Mouse (Mus musculus) thymus, postnatal 25 days (tissue): Measurements from ENCODE around the gene Tpx2.

Experiments used
- DNase-seq: peaks from one replicate; pipeline ENCODE4 v3.0.0; 2022

Gene Tpx2

DNA sequence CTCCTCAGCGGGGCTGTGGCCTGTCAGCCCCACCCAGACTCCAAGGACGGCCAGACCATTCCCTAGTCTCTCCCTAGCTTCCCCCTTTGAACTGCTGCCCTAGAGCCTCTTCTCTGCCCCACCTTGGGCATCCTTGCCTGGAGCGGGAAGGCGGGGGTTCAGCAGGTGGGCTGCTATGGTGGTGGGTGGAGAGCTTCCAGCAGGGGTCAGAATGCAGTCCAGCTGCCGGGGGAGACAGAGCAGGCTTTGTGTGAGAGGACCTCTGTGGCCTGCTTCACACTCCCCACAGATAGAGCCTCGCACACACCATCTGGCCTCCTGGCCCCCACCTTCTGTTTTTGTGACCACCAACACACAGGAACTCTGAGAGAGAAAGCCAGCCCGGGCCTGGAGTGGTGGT is 74.6 kb downstream of the Tpx2 start:
- DNase-seq = no peak

DNA sequence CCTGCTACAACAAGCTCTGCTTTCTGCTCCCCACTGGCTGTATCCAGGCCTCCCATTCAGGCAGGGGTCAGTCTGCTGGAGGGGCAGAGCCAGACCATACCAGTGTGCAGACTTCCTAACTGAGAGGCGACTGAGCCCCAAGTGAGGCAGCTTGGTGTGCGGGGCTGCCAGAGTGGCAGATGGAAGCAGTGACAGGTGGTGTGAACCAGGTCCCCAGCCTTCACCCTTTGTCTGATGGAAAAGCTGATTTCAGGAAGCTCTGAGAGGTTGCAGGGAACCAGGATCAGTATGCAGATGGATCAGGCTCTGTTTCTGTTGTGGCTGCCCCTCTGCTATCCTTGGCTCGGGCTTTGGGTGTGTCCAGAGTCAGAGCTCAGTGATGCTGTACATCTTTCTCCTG is 75.9 kb downstream of the Tpx2 start:
- no peak for DNase-seq

DNA sequence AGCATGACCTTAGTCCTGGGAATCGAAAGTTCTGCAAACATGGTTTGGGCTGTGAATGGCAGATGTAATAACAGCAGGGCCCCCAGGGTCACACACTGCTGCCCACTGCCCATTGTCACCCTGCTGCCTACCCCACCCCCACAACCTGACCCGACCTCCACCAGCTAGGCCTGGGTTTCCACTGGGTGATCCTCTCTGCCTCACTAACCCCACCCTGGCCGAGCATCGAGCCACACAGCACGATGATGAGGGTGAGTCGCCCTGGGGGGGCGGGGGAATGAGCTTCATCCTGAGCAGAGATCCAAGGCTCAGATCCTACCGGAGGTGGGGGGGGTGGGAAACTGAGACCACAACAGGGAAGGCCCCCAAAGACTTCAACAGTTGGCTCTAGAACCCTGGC is 76.4 kb downstream of the Tpx2 start:
- DNase-seq = no peak

DNA sequence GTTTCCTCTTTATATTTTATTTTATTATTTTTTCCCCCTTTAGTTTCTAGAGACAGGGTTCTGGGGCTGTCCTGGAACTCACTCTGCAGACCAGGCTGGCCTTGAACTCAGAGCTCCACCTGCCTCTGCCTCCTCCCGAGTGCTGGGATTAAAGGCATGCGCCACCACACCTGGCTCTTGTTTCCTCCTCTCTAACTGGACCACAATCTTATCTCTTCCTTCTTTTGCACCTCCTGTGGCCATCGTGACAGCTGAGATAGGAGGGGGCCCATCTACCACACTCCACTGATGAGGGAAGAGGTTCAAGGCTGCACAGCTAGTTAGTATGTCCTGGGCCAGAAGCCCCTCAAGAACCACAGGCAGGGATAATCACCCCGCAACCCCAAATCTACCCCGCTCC is 76.8 kb downstream of the Tpx2 start:
- no peak for DNase-seq

DNA sequence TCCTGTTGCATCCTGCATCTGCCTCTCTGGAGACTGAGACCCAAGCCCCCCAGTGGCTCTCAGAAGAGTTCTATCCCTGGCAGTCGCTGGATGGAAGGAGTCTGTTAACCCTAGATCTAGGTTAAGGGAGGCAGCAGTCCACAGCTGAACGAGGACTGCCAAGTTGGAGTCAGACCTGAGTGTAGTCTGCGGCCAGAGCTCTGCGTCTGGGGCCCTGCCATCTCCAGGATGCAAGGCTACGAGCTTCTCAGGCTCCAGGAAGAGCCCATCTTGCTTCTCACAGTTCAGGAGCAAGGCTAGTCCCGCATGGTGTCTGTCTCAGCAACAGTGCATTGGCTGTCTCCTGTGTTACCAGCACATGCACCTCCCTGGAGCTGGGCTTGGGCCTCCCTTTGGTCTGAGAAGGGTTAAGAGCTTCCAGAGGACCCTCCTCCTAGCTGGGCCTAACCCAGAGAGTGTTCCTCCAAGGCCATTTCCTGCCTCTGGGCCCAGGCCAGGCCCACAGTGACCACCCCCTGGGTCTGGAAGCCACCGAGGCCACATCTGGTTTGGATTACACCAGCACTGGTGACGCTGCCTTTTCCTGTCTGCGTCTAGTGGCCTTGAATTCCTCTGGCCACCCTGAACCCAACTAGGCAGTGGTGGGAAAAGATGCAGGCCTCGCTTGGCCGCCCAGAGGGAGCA is 77.6 kb downstream of the Tpx2 start:
- no peak for DNase-seq

DNA sequence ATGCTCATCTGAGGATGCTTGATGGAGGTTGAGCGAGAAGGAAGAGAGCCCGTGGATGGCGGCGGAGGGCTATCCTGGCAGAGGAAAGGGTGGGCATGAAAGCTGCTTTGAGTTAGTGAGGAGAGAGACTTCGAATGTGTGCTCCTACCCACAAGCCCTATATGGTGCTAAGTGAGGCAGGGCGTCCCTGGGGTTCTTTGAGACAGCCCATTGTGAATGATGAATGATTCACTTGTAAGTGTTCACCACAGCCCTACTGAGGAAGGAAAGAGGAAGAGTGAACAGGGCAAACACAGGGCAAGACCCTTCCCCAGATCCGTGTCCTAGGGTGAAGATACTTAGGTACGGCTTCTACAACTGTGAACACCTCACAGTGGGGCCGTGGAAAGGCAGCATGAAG is 79.1 kb downstream of the Tpx2 start:
- no peak for DNase-seq

DNA sequence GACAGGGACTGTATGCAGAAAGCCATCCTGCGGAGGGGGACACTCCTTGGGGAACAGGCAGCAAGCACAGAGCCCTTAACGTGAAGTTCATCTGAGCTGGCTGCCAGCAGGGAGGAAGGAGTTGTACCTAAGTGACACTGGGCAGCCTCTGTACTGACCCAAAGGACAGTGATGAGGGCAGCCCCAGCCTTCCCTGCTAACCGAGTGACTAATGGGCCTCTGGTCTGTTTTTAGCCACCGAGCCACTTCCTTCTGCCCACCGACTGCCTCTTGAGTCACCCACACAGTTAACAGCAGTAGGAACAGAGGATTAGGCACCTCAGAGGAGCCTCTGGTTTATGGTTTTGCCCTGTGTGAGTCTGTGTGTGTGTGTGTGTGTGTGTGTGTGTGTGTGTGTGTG is 79.6 kb downstream of the Tpx2 start:
- no peak for DNase-seq

DNA sequence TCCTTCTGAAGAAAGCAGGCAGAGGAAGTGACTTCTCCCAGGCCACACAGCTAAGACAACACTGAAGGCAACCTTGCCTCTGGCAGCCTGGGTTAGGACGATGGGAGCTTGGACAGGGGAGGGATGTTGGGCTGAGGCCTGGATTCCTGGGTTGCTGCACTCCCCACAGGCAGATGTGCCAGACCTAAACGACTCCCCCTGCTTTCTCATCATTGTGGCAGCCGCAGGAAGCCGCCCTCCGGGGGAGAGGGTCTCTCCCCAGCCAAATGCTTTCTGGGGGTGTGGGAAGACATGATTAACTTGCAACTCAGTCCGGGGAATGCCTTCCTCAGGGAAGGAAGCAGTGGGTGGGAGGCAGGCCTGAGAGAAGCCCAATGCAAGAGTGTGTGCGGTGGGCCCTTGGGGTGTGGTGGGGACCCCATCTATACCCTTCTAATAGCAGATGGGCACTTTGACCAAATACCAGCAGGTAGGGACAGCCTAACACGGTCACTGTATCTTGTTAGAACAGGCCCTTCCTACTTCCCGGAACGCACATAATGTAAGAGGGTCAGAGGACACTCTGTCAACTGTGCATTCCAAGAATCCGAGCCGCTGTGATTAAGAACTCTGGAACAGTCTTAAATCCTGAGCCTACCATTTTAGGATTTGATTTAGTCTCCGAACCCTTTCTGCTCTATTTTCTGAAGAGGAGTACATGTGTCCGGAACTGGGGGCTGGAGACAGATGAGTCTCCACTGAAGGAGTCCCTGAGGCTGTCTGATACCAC is 80.6 kb downstream of the Tpx2 start:
- no peak for DNase-seq

DNA sequence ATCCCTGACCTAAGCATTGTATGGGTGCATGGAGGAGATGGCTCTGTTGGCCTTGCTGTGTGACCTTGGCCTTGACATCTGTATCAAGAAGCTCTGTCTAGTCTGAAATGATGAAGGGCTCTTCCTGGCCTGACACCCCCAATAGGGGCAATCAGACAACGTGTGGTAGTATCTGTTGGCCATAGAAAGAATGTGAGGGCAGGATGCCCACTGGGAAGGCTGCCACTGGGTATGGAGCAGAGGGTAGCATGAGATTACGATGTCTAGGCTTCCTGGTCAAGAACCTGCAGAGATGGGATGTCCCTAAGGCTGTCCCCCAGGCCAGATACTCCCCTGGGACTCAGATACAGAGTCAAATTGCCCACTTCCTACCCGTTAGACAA is 81.2 kb downstream of the Tpx2 start:
- DNase-seq = no peak

DNA sequence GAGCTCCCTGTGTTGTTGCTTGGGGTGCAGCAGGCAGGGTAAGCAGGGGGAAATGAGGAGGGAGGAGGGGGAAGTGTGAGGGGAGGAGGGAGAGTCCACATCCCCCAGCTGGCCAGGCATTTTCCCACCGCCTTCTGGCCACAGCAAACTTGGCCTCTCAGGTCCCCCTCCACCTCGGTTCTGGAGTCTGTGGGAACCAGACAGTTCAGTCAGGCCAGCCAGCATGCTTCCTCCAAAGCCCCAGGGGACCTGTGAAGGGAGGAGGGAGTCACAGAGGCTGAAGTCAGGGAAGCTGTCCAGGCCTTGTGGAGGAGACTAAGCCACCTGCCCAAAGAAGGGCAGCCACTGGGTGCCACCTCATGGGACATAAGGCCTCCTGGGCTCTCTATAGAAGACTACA is 82.5 kb downstream of the Tpx2 start:
- DNase-seq = no peak

DNA sequence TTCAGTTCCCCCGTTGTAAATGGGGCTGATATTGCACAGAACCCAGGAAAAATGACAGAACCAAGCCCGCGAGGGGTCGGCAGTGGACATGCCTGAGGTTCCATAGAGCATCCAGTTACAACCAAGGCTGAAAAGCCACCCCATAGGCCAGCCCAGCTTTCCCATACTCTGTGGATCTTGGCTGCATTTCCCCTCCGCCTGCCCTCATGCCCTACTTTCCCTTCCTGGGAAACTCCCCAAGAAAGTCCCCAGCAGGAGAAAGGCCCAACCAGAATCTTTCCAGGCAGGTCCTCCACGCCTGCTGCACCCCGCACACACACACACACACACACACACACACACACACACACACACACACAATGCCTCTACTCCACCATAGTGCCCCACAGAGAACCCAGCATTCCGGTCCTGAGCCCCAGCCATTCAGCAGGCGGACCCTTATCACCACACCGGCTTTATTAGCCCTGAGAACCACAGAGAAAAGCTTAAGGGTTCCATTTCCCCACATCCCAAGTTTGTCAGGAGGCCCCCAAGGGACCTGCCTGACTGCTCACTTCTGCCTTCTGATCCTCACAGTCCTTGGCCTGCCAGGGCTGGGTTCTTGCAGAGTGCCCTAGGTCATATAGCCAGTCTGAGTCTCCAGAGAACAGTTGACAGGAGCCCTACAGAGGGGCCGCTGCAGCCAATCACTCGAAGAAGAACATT is 83.8 kb downstream of the Tpx2 start:
- no peak for DNase-seq

DNA sequence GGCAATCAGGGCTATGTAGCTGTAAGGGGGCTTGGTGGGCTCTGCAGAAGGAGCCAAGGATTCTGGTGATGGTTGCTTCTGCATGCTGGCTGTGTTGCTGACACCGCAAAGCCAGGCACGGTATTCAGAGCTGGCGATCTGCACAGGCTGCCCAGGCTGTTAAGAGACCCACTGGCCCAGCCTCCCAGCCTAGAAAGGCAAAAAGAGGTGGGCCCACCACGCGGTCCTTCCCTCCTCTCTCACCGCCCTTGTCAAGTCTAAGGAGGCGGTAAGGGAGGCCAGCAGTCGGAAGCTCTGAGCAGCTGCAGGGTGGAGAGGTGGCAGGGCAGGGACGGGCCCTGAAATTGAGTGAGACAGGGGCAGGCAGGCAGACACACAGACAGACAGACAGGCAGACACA is 85.3 kb downstream of the Tpx2 start, which contains the start of gene Foxs1:
TSS of gene Foxs1 (minus strand) at position 161 of the 400 bp plus-strand sequence.
- DNase-seq = no peak

DNA sequence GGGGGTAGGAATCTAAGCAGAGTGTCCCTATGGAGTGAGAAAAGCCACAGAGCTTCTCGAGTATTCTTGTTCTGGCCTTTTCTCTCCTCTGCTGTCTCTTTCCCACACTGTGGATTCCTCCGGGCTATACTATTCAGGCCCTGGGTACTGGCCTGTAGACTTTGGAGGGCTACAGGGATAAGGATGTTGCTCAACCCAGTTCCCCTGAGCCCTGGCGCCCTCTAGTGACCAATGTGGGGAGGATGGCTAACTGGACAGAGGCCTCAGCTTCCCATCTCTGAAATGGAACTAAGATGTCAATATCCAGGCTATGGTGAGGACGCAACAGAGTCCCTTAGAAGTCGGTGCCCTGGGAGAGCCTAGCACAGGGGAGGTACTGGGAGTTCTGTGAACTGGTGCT is 85.8 kb downstream of the Tpx2 start:
- DNase-seq = peak; percentile 43

DNA sequence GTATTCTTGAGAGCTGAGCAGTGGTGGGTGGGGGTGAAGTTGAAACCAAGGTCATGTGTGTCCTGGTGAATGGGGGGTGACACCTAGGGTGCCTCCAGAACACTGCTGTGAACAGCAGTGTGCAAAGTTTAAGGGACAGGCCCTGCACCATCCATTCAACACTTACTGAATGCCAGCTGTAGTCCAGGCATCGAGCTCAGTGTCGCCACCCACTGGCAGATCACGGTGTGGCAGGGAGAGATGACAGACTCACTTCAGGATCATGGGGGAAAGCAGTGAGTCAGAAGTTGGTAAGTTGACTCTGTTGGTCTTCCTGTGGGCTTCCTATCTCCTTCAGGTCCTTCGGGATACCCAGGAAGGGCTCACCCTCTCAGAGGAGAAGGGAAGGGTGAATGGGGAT is 92.1 kb downstream of the Tpx2 start:
- DNase-seq = peak; percentile 55

DNA sequence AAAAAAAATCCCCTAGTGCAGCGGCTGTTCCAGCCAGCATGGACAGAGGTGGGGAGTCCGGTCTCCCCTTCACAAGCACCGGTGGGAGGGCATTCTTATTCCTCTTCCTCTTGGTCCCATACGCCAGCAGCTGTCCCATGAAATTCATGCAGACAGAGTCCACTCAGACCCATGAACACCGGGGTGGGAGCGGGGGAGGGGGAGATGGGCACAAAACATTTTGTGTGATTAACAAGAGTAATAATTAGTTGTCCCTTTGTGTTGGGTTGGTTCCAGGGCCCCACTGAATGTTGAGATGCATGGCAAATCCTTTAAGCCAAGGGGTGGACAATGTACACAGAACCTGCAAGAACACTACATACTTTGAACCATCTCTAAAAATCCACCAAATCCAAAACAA is 93.3 kb downstream of the Tpx2 start:
- DNase-seq = no peak

DNA sequence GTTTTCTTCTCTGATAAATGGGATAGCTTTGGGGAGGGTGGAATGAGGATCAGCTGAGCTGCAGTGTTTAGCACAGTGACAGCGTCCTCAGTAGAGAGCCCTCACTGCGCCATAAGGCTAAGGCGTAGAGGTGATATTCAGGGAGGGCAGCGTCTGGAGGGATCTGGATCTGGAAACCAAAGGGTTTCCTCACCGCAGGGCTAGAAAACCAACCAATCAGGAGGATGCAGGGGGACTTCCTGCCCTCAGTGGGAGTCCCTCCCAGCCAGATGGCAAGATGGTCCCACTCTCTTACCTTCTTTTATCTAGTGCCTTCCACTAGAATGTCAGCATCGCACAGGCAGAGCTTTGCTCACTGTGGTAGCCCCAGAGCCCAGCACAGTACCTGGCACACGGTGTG is 94.0 kb downstream of the Tpx2 start:
- peak; percentile 9 for DNase-seq

DNA sequence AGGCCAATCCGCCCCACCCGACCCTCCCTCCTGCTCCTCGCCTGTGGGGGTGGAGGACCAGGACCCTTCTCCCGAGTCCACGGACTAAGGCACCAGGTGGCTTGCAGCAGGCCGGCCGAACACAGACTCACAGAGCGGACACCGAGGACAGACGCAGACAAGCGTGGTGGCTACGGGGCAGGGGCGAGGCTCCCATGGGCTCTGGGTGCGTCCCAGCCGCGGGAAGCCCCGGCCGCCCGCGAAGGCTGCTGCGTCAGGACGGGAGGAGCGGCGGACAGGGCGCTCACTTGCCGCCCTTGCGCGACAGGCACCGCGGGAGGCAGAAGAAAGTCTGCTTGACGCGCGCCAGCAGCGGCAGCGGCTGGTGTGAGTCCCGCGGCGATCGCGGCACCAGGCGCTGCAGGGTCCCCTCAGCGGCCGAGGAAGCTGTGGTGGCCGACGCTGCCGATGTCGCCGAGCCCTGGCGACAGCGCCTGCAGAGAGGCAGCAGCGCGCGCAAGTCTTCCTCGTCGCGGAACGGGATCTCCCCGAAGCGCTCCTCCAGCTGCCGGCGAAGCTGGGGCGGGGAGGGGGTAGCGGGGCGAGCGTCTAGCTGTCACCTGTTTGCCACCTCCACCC is 95.2 kb downstream of the Tpx2 start:
- no peak for DNase-seq

DNA sequence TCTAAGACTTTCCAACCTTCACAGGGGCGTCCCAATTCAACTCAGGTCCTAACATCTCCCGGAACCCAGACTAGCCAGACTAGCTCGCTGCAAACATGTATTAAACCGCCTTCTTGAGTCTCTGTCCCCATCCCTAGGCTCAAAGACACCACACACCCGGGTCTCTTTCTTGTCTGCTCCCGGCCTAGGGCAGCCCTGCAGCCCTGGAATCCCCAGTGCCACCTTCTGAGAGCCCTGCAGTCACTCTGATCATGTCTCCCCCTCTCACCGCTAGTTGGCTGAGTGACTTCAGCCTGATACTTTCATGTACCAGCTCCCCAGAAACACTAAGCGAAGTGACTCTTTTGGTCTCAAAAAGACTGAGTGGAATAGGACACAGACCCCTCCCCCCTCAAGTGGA is 95.8 kb downstream of the Tpx2 start:
- no peak for DNase-seq

DNA sequence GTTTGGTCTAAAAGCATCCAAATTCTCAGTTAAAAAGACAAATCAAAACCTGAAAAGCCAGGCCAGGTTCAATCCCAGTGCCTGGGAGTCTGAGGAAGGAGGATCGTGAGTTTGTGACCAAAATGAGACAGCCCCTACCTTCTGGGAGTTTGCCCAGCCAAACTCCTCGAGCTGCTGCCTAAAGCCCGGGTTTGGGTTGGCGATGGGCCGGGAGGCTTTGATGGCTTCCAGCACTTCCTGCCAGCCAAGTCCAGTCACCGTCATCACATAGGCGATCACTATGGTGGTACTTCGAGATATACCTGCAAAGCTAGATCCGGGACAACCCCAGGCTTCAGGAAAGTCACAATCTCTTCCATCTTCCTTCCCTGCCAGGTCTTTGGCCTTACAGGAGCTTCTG is 96.2 kb downstream of the Tpx2 start:
- DNase-seq = no peak
